Mouse (Mus musculus) ovary, postnatal 10 days (tissue): ENCODE measurements around the gene Sema4d.

Experiments
- DNase-seq: peaks from one replicate; pipeline ENCODE4 v3.0.0; 2022; ENCODE audit warnings: low spot score

Sema4d gene

DNA sequence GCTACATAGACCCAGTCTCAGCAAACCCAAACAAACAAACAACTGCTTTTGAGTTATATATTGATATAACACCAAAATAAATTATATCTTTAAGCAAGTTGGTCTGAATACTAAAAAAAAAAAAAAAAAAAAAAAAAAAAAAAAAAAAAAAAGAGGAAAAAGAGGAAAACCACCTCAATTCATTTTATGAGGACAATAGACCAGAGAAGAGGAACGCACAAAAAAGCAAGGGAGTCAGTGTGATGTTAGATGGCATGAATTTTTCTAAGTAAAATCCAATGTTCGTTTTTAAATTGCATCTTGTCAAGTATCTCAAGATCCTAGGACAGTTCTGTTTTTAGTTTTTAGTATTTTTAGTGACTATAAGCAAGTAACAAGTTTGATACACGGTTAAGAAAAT, 152.1 kb downstream of the Sema4d start:
- DNase-seq, result no peak

DNA sequence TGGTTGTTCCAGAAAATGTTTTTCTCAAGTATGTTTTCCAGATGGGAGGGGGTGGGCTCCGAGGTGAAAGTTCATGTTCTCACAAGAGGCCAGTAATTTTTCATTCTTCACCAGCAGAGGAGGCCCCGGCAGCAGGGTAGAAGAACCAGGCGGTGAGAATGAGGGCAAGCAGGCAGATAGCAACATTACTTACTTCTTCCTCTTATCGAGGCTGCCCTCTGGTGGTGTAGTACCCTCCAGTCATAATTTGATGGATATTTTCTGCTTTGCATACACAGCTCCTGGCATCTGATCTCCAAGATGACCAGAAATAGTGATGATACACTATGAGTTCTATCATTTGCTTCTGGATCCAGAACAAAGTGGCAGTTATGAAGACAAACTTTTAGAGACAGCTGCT, 154.6 kb downstream of the Sema4d start:
- no peak for DNase-seq
